Mouse (Mus musculus) heart, adult 18-20 months (tissue): Measurements from ENCODE around the gene Ntm. TPM values are rescaled to one million over a fixed set of nuclear protein-coding genes. Genes with fewer than 3 reads are reported as not detected.
A peak's percentile ranks its signal among the peaks of the same experiment; 100 is the strongest.

Source experiments
- DNase-seq, 2 experiments: peaks; one replicate each; pipeline ENCODE4 v3.0.0; 2021 to 2022; ENCODE audit warnings: mixed read lengths in 1 of 2
- total RNA-seq, 2 experiments: library from RNA; stranded (reverse); gene quantifications; 2 replicates each; pipeline ENCODE4 v1.2.3; 2021

Gene Ntm
- total RNA-seq, 2 experiments from 2014 or later: 2.2 TPM

DNA sequence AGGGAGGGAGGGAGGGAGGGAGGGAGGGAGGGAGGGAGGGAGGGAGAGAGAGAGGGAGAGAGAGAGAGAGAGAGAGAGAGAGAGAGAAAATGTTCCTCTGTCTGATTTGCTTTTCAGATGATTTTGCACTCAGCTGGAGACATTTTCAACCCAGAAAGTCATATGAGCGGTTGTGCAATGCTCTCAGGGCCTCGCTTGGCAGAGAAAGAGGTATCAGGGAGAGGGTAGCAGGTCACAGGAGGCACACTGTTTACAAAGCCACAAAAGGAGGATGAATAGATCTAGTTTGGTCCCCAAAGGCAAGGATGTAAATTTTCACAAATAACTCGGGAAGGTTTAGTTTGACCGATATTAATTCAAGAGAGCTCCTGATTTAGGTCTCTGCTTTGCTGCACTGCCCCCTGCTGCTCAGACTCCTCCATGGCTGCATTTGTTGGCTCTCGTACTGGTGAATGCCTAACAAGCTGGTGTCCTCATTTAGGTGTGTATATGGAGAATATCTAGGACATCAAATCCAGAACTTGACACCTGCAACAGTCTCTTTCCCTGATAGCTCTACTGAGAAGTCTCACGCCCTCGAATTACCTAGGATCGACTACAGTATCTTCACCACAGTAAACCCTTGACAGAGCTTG lies 377.1 kb downstream of the Ntm start:
- peak; percentile 33 to 59 for DNase-seq

DNA sequence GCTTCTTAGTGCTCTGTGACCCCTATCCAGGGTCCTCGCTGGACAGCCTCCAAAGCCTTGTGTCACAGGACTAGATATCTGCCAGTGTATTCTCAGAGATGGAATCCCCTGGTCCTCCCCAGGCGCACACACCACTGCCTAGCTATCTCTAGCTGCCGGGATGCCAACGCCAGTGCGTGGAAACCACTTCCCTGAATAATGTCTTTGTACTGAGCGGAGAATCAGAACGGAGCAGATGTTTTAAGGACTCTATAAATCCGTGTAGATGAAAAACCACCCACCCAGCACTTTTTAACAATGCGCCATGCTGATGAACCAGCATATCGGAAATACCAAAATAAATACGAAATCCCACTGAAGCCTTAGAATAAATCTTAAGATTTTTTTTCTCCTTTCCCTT lies 384.7 kb downstream of the Ntm start:
- DNase-seq: no peak

DNA sequence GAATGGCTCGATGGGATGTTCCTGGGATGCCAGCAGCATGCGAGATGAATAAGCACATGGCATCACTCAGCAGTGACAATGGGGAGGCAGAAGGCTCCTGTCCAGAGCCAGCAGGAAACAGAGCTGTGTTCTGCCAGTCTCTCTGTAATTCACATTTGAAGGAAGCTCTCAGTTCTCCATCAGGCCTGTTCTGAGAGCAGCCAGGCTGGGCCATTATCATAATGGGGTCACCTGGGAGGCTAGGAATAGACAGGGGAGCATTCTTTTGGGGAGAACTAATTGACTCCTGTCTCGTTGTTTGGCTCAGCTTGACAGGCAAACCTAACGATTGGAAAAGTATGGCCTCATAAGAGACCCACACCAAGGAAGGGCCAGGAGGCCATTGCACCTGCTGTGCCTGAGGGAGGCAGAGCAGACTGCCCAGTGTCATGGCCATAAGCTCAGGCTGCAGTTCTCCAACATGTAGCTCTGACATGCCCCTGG lies 386.8 kb downstream of the Ntm start:
- DNase-seq: no peak

DNA sequence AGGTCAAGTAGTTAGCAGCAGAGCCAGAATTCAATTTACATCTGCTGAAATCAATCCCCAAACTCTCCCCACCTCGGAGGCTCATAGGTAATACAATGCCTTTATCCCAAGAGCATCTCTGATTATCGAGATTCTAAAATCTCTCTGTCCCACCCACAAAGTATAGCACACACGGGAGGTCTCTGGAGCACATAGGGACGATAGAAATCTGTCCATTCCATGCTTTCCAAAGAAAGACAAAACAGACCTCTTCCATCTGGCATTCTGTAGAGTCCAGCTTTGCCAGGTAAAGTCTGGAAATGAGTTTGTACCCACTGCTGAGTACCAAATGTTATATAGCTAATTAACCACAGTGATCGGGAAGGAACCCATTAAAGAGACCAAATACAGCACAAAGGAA lies 388.4 kb downstream of the Ntm start:
- DNase-seq: no peak

DNA sequence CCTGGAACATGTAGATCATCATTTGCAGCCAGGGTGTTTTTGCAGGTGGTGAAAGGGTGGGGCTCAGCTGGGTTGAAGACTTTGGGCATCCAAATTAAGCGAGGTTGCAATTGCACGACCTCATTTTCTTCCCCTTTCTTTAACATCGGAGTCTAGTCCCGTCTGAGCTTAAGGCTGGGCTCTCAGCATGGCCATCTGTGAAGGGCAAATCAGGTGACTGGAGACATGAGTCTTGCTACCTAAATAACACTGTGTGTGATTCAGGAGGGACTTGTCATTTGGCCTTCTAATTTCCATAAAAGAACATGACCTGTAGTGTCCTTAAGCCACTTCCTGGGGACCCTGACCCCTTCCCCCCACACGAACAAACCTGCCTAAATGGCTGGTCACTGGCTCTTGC lies 394.4 kb downstream of the Ntm start:
- no peak for DNase-seq

DNA sequence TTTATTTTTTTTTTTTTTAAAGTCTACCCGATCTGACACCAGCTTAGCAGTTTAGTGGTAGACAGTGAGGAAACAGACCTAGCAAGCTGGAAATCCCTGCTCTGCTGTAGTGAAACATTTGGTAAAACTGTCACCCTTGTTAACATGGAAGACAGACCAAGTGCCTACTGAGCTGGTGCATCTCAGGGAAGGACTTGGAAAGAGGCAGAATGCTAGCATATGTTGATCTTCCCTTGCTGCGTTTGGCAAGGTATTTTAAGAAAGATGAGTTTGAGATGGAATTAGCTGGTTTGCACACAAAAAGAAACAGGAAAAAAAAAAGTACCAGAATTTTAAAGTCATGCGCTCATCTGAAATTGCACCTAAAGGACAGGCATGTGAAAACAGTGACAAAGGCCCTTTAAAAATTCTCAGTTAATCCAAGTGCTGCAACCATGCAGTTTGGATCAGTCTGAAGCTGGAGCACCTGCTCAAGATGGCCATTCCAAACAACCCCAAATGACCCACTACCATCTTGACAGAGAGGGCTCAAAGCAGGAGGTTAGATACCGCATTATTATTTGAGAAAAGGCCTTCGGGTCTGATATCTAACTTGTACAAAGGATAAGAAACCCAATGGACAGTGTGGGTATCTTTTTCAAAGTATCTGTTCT lies 400.4 kb downstream of the Ntm start:
- no peak for DNase-seq

DNA sequence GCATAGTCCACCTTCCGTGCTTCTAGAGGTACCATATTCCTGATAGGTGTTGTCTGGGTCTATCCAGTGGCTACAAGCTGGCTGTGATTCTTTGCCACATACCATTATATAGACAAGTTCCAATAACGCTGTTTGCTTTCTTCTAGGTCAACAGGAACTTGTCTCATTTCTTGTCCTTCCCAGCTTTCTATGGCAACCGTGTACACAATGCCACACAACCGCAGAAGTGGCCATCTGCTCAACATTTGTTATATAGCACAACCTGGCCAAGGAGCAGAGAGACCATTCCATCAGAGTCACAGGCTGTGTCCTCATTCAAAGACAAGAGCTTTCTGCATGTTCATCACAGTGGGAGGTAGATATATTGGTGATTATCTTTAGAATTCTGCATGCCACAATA lies 404.0 kb downstream of the Ntm start:
- DNase-seq: no peak

DNA sequence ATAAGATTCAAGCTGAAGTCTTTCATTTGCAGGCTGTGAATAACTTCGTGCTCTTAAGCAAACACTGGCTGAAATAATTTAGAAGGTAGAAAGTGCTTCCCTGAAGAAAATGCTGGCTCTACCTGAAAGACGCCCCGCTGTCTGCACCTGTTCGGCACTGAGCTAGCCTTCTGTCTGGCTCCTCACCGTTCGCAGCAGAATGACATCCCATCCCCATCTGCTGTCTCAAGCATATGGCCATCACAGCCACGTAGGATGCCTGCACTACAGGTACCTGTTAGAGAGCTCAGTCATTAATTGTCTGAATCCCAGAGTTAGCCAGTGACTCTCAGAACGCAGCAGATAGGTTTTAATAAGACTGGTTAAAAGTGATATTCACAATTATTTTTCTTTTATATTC lies 412.4 kb downstream of the Ntm start:
- no peak for DNase-seq

DNA sequence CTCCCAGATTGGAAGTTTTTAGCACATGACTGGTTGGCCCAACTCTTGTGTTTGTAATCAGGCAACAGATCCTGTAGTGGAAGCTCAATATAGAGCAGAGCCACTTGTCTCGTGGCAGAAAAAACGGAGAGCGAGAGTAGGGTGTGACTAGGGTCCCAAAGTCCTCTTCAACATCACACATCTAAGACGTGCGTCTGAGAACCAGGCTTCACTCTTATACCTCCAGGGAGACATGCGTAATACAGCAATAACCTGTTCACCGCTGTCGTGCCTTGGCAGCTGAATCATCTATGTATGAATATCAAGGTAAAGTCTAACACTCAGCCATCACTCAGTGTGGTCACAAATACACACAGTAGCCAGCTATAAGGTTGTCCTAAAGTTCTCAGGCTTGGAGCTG lies 412.8 kb downstream of the Ntm start:
- DNase-seq: no peak

DNA sequence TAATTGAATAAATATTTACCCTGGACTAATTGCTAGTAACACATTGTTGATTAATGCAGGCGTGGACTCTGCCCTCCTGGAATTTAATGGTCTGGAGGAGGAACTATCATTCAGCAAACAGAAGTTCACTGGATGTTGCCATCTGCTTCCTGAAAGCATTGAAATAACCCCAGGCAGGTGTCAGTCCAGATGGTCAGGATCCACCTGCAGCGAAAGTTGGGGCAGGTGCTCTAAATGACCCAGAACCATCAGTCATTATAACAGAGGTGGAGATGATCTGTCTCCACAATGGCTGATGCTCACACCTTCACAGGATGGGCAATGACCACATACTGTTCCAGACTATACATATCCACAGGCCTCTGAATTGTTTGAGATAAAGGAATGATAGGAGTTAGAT lies 426.5 kb downstream of the Ntm start:
- no peak for DNase-seq

DNA sequence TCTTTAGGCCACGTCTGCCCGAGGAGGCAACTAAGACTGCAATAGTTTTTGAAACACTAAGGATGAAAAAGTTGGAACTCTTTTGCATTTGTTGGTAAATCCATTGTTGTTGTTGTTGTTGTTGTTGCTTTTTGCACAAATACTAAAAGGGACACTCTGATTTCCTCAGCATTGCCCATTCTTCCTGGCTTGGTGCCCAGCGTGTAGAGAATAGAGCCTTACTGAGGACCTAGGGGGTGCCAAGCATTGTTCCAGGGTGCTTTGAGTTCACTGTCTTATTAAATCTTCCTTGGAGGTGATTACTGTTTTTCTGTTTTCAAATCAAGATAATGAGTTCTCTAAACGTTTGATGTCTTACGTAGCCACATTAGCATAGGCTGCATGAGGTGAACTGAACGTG lies 428.2 kb downstream of the Ntm start:
- no peak for DNase-seq

DNA sequence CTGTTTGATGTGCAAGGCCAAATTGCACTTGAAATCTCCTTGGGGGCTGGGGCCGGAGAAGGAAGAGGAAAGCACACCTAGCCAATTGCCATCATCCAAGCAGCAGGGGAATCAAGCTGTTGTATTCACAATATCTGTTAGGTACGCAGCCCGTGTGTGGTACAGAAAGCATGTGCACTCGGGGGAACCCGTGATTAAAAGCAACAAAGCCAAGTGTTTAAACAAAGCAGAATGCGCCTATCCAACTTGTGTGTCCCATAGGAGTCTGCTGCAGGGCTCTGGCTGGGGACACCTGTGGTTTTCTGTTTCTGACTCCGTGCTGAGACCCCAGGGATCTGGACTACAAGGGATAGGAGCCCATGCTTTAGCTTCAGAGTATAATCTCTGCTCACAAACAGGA lies 428.6 kb downstream of the Ntm start:
- DNase-seq: no peak

DNA sequence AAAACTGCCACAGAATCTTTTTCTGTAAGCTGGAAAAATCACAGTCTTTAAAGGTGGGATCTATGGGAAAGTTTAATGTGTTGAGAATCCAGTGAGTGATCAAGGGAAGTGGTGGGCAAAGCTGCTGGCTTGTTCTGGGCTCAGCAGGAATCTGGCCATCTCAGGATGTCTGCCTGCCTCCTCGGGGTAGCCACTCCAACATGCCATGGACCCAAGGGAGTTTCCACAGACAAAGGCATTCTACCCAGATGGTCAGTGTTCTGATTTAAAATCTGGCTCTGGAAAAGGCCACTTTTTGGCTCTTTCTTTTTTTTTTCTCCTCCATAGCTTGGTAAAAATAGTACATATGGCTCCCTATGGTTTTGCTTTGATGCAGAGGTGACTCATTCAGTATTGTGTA lies 429.4 kb downstream of the Ntm start:
- DNase-seq: no peak

DNA sequence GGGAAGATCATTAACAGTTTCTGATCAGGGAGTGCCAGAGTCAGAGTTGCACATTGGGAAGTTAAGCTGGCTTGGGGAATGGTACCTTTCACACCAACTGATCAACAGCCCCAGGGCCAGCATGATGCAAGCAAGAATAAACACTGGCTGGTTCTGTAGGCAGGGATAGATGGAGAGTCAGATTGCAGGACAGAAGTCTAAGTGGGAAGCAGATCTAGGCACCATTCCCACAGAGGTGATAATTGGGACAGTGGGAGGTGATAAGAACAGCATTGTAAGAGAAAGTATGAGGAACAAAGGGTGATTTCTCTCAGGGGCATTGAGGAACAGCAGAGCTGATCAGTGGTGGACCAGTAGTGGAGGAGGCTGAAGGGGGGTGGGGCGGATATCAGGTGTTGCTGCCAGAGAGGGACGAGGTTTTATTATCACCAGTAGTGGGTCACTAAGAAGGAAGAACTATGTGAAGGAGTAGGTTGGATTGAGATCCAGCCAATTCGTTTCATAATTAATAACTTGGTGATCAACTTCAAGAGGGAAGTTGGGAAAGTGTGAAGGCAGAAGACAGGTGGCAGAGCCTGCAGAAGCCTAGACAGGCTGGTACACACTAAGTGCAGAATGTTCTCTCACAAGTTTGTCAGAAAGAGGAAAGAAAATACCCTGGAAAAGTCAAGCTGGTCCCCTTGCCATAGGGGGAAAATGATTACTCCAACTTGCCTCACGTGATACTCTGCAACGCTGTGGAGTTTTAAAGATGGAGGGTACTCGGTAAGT lies 431.6 kb downstream of the Ntm start:
- no peak for DNase-seq

DNA sequence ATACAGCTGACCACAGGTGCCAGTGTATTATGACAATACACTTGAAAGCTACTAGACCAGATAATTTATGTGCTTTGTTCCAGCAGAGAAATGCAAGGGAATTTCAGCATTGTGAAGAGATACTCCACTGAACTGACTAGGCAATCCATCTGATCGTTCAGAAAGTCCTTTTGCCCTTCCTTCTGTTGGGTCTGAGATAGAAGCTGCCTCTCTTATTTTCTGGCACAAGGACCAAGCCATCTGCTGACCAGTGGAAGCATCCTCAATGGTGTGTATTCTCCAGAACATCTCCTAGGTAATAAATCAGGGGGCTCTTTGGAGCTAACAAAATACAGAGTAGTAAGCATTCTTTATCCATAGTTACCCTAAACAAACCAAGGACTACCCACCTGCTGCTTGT lies 438.8 kb downstream of the Ntm start:
- DNase-seq: no peak

DNA sequence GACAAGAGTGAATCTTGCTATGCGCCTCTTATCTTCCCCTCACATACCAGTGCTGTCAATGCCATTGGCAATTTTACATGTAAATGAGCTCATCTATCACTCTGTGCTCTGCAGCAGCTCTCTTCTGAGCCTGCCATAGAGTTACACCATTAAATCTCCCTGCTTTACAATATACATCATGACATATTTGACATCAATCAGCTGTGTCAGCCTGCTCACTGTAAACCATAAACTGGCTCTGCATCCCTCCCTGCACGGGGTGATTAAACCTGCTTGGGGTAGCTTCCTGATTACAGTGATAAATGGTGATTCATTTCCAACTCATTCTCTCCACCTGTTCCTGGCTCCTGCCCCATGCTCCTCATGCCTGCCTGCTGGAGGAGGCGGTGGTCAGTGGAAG lies 439.7 kb downstream of the Ntm start:
- DNase-seq: no peak

DNA sequence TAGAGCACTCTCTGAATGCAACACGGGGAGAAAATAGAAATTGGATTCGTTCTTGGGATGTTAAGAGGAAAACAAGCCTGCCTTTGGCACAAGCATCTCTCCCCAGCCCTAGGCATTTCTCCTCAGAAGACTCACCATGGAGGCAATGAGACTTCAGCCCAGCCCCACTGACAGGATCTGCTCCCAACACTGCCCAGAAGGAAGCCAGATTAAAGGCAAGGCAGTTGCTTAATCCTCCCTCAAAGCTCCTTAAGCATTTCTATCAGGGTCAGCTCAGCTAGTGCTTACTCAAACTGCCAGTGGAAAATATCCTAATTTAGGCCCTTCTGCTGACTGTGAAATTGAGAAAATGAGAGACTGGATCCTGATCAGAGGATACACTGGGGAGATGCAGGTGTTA lies 443.8 kb downstream of the Ntm start:
- DNase-seq: no peak

DNA sequence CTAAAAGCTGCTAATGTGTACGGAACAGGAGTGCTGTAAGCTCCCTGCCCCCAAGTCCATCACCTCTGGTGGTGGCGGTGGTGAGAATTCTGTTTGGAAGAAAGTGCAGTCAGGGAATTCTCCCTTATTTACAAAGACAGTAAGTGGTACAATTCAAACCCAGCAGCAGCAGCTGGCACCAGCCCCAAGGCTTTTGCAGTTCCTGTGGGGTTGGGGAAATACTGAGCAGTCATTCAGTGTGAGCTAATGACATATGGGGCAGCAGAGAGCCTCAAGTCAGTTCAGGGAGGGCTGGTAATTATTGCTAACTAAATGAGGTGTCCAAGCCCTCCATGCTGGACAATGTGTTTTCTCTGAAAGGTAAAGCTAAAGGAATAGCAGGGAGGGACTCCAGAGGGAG lies 446.3 kb downstream of the Ntm start:
- no peak for DNase-seq

DNA sequence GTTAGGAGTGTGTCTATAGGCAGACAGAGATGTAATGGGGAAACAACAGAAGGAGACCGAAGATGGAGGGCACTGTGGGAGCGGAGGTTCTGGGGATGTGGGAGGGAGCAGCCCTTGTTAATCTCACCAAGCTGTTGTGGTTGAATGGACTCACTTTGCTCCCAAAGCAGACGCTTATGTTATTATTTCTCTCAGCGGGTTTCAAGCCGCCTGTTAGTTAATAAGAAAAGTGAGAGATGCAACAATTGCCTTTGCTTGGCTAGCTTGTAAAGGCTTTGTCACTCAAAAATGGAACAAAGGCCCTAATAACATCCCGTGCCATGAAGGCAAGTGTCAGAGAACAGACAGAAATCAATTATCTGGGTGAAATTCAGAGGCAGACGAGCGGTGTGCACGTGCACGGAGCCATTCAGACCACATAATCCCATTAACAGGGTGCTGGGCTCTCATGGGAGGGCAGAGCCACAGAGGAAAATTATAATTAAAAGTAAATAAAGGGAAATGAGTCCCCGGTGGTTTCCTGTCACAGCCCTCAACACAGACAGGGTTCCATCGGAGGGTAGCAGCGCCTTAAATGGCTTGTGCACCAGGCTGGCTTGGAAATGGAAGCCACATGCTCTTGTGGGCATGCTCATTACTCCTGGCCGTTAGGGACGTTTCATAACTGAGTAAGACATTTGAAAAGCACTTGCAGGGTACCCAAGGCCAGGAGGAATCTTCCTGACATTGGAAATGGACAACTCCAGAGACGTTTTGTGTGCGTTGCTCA lies 448.2 kb downstream of the Ntm start:
- DNase-seq: no peak

DNA sequence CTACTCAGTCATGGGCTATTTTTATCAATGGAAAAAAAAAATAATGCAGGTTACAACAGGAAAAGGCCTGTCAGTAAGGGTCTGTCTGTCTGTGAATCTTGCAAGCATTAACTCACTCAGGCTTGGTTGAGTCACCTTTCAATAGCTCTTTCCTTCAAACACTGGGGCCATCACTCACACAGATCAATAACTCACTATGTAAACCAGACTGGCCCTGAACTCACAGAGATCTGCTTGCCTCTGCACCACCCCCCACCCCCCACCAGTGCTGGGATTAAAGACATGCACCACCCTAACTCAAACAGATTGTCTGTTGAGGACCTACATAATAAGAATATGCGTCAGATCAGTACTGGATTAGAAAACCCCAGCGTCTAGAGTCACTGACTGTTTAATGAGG lies 466.9 kb downstream of the Ntm start:
- DNase-seq: no peak

DNA sequence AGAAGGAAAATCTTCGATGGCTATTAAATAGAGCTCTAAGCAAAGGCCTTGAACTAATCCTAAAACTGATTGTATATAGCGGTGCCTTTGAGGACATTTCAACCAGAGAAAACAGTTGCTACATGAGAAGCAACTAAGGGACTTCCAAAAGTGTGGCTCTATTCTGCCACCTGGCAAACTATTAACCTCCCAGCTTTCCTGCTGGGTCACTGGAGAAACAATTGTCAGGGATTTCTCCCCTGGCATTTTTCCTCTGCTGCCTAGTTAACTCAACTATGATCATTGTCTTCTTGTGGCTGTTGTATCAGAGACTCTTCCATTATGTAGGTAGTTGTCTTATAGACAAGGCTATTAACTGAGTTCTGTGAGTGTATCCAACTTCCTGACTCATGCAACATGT lies 480.7 kb downstream of the Ntm start:
- DNase-seq: no peak

DNA sequence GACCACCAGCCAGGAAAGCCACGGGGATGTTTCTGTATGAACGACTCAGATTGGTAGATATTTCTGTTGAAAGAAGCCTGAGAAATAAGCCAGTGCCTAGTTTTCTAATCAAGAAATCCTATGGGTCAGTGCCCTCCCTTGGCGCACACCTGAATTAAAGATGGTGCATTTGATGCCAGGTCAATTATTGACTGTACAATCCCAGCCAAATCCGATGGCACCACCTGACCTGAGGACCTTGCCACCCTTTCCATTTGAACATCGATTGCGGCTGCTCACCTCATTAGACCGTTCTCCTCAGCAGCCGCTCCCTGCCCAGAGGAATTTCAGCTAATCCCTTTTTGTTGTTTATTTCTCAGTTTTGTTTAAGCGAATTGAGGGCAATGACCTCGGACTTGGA lies 483.9 kb downstream of the Ntm start:
- DNase-seq: no peak

DNA sequence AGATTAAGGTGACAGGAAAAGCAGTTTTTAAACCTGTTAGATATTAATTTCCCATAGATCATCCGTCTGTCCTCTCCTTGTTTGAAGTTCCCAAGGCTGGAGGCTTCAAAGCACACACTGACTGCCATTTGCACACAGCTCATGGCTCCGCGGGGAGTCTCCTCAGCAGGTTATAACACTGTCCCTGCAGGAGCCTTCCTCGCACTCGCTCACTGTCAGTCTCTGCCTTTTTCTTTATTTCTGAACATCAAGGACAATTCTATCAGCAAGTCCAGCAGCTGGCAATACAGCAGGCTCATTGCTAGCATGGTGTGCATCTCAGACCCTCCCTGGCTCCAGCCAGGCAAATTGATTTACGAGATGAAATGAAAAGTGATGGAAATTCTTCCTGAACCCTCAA lies 485.7 kb downstream of the Ntm start:
- no peak for DNase-seq
